Mouse (Mus musculus): ENCODE measurements around the gene Vmn2r101.

Vmn2r101 gene

DNA sequence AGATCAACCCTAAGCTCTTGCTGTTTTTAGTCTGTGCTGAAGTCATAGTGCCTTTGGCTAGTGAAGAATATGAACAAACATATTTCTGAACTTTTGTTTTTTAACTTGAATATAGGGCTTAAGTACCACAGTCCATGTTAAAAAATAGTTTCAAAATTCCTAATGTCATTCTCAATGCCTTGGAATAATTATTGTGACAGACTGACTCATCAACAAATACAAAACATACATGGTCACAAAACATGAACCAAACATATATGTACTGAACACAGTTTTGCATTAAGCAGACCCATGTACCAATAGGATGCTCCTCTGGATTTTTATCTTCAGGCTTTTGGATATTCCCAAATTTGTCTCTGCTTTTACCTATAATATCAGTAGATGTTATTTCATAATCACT lies at the start of gene Vmn2r101:
TSS of gene Vmn2r101 (plus strand) at position 301 of the 400 bp plus-strand sequence.
- DNase-seq (ENCODE audit: low read depth) = no peak

DNA sequence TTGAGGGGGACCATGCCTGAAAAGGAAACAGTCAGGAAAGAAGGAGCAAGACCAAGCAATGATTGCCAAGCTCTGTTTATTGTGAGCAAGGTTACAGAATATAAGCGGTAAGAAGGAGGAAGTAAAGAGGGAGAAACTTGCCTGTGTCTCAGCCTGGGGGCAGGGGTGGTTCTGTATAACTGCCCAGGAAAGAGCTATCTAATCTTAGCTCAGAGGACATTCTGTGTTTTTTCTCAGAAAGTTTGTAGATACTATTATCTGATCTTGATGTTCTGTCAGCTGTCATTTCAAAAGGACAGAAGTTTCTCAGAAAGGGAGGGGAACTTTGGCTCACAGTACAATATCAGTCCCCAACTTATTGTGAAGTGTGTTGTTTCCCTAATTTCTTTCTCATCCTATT lies 52.3 kb downstream of the Vmn2r101 start:
- DNase-seq (ENCODE audit: low read depth) = no peak

DNA sequence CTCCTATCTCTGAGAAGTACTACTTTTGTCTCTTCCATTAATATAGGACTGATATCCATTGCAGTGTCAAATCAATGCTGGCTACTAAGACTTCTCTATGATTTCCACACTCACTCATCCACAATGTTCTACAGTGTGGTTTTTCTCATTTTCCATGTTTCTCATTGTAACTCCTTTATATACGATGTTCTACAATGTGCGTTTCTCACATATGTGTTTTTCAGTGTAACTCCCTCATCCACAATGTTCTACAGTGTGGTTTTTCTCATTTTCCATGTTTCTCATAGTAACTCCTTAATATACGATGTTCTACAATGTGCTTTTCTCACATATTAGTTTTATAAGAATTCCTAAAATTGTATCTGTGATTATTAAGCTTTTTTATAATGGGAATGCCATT lies 81.4 kb downstream of the Vmn2r101 start:
- DNase-seq (ENCODE audit: low read depth) = no peak

DNA sequence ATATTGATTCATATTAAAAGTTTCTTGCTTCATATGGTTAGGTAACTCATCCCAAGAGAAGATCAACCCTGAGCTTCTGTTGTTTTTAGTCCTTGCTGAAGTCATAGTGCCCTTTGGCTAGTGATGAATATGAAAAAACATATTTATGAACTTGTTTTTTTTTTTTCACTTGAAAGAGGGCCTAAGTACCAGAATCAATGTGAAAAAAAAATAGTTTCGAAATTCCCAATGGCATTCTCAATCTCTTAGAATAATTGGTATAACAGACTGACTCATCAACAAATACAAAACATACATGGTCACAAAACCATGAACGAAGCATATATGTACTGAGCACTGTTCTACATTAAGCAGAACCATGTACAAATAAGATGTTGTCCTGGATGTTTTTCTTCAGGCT lies 83.0 kb downstream of the Vmn2r101 start, which contains the start of gene Vmn2r102:
TSS of gene Vmn2r102 (plus strand) at position 301 of the 400 bp plus-strand sequence.
- DNase-seq (ENCODE audit: low read depth) = no peak

Measured in induced T-regulatory cell, adult 2 months (primary cell).